Mouse (Mus musculus) cerebellum, adult 2 months (tissue): ENCODE measurements at regions not wholly inside any gene's neighbourhood (a gene's known extent, or its start where the extent isn't known, plus 50 kb on each side); places are given as distances from the start of the nearest gene placed in this dataset.

Experiments used
- DNase-seq, 2 experiments: peaks; one replicate each; pipeline ENCODE4 v3.0.0; 2021
- H3K27ac ChIP-seq: fragments of 200-500 bp; 2 replicates; pipeline ENCODE4 v1.5.1; 2012; ENCODE audit warnings: low read length, control low read depth, inconsistent platforms; ENCODE audit not compliant: insufficient read depth
- H3K27me3 ChIP-seq: fragments of 200-500 bp; 2 replicates; pipeline ENCODE4 v1.6.1; 2012; ENCODE audit warnings: inconsistent platforms, mild to moderate bottlenecking, low read length, moderate library complexity; ENCODE audit not compliant: control insufficient read depth, insufficient read depth
- H3K4me1 ChIP-seq: fragments of 200-500 bp; 2 replicates; pipeline ENCODE4 v1.6.1; 2011; ENCODE audit warnings: low read length; ENCODE audit not compliant: control insufficient read depth, insufficient read depth
- H3K4me3 ChIP-seq: fragments of 200-500 bp; replicated peaks from 2 replicates; pipeline ENCODE3; 2011; ENCODE audit warnings: mild to moderate bottlenecking, low read depth, low read length, control low read depth; ENCODE audit not compliant: insufficient read depth
- CTCF ChIP-seq: fragments of 200-500 bp; IDR thresholded peaks from 2 replicates; pipeline ENCODE4 v1.5.1; 2011; ENCODE audit warnings: low read depth, mild to moderate bottlenecking, control low read depth, low read length, moderate library complexity, borderline replicate concordance; ENCODE audit not compliant: insufficient read depth
- POLR2A ChIP-seq: fragments of 200-500 bp; IDR thresholded peaks from 2 replicates; pipeline ENCODE4 v1.6.1; 2011; ENCODE audit warnings: low read length, control low read depth, borderline replicate concordance; ENCODE audit not compliant: insufficient read depth
- WGBS: fragments of 180-500 bp; shearing (Covaris S2); methylation state at CpG from one replicate; pipeline ENCODE4 v1.1.7; 2018; 5-methylcytosine and 5-hydroxymethylcytosine counted together

DNA sequence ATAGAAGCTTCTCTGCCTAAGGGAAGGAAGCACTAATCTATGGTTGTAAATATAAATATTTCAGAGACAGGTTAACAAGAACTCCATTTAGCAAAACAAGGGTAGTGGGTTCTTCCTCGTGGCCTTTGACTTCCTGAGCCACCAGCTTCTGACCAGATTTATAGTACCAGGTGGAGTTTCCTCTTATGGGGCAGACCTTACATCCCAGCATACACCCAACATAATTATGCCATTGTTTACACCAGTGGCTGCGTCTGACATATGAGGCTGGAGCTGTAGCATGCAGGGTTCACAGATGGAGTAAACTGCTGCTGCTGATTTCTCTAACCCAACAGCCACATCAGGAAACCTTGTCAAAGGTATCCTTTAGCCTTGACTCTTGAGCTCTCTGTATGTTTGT is 75.5 kb downstream of the Trib2 start:
- TF ChIP-seq CTCF (no peak), POLR2A (no peak)
- 74% methylated on average over 2 of the region's 2 CpGs for WGBS
- H3K4me3 ChIP-seq = no peak overlapping the region
- H3K27me3 ChIP-seq = no peaks in the 10 kb centered on the region
- no peak overlapping the region for H3K27ac ChIP-seq
- no peaks in the 10 kb centered on the region for H3K4me1 ChIP-seq
- no peak for DNase-seq

DNA sequence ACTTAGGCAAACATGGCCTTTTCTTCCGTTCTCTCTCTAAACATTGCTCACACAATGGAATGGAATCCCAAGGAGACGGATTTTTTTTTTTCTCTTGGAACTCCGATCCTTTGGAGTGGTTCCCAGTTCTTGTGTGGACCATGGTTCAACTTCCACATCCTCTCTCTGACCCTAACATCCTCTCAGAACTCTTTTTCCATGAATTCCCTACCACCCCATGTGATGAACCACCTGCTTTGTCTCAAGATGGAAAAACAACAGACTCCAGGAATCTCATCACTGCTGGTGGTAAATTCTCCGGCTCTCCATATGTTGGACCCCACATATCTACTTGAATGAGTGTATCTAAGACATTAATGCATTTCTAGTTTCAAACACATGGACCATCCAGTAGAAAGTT is 77.7 kb downstream of the Trib2 start:
- no peaks in the 10 kb centered on the region for H3K4me1 ChIP-seq

DNA sequence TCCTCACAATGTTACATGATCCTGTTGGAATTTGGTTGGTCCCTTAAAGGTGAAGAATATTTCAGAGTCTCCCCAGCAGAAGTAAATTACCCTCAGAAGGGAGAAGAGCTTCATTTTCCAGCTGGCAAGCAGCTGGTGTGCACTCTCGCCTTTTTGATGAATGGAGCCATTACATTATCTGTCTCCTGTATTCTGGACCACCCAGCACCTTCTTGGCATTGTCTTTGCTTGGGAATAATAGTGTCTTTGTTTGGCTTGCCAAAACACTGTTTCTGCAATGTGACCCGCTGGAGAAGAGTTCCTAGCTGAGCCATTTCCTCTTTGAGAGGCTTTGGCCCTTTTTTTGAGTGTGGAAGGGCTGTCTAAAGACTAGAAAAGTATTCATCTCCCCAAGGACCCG is 85.5 kb downstream of the Trib2 start:
- no peak overlapping the region for H3K27ac ChIP-seq
- no peak for TF ChIP-seq CTCF
- no peak for TF ChIP-seq POLR2A
- 15% methylated on average over 3 of the region's 3 CpGs for WGBS
- peak; percentile 7 to 29 for DNase-seq
- no peak overlapping the region for H3K4me3 ChIP-seq
- H3K27me3 ChIP-seq = no peaks in the 10 kb centered on the region
- no peaks in the 10 kb centered on the region for H3K4me1 ChIP-seq

More for the DNA sequence above, 77.7 kb downstream of the Trib2 start:
- 33% methylated on average over 4 of the region's 4 CpGs for WGBS
- DNase-seq = no peak
- Histone ChIP-seq H3K27ac (no peak overlapping the region), H3K27me3 (no peaks in the 10 kb centered on the region), H3K4me3 (no peak overlapping the region)
- TF ChIP-seq POLR2A (no peak), CTCF (no peak)

DNA sequence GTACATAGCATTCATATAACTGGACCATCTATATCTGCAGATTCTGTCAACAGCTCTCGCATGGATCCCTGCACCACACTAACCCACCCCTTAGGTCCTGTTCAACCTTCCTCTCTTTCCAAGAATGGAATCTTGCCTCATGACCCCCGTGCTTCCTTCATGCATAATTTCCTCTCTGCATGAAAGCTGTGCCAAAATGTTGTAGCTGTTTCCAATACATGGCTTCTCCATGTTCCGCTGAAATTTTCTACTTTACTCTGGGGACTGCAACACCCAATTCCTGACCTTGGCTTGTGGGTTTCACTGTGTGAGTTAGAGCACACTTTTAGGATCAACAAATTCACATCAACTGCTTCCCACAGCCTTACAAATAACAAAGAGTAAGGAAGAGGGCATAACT is 87.0 kb downstream of the Trib2 start:
- H3K4me3 ChIP-seq = no peak overlapping the region
- no peak overlapping the region for H3K27ac ChIP-seq
- no peak for DNase-seq
- 27% methylated on average over 3 of the region's 3 CpGs for WGBS
- H3K27me3 ChIP-seq = no peaks in the 10 kb centered on the region
- no peaks in the 10 kb centered on the region for H3K4me1 ChIP-seq
- TF ChIP-seq CTCF = no peak
- TF ChIP-seq POLR2A = no peak

DNA sequence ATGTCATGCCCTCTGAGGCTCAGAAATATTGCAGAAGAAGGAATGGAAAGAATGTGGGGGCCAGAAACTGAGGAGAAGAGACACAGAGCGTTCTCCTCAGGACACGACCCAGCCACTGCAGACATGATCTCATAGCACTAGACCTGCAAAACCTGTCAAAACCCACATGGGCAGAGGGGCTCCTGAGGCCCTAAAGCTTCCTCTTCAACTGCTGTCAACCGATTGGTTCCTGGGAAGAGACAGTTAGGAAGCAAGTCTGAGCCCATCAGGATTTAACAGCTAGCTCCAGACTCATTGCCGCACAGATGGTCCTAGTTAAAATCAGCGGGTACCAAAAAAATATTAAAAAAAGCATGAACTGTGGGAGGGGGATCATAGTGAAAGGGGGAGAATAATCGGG is 93.2 kb downstream of the Trib2 start:
- 54% methylated on average over 6 of the region's 6 CpGs for WGBS
- Histone ChIP-seq H3K4me3 (no peak overlapping the region), H3K27me3 (no peaks in the 10 kb centered on the region), H3K27ac (no peak overlapping the region), H3K4me1 (no peaks in the 10 kb centered on the region)
- no peak for TF ChIP-seq CTCF
- no peak for TF ChIP-seq POLR2A
- DNase-seq = no peak

DNA sequence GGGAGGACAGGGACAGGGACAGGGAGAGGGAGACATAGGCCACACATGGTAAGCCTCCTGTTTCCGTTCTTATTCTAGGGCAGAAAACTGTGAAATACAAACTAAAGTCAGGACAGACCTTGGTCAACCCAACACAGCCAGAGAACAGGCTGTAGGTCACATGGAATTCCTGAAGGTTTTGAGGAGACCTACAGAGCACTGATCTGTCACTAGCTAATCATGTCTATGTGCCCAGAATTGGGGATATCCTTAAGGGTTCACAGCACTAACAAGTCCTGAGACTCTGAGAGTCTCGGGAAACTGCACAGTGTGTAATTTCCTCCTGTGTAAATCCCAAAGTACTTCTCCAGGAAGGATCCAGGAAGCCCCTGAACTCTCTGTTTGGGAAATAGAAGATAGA is 94.6 kb downstream of the Trib2 start:
- no peak overlapping the region for H3K27ac ChIP-seq
- no peaks in the 10 kb centered on the region for H3K27me3 ChIP-seq
- no peak for DNase-seq
- 92% methylated on average over 2 of the region's 2 CpGs for whole genome bisulfite sequencing
- no peak for TF ChIP-seq CTCF
- no peak for TF ChIP-seq POLR2A
- no peaks in the 10 kb centered on the region for H3K4me1 ChIP-seq
- no peak overlapping the region for H3K4me3 ChIP-seq

DNA sequence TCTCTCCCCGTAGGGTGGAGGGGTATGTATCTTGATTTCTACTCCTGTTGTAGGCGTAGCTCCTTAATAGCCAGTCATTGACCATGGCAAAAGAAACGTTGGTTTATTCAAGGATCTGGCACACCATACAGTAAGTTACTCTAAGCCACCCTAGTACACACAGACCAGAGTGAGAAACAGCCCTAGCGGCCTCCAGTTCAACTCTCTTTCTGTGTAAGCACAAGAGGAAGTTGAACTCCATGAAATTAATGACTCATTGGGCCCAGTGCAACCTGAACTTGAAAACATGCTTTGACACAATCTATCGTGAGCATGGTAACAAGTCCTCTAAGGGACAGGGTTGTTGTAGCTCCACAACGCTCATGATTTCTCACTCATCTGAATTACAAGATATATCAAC is 96.6 kb downstream of the Trib2 start:
- H3K27me3 ChIP-seq = no peaks in the 10 kb centered on the region

DNA sequence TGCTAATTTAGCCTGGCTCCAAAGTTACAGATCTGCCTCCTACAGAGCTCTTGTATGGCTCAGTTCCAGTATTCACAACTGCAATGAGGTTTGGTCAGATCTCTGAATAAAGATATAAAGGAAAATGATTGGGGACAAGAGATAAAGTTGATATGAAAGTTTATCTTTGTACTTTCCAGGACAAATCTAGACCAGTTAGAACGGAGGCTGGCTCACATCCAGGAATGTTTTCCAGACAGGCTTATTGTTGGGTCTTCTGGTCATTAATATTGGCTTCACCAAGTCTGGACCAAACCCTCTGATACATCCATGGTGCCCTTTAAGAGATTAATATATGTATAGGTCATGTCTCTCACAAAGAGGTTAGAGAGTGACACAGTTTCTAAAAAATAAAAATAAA is 97.9 kb downstream of the Trib2 start:
- 30% methylated on average over 1 of the region's 1 CpGs for WGBS
- no peaks in the 10 kb centered on the region for H3K27me3 ChIP-seq
- no peak for TF ChIP-seq POLR2A
- no peak for TF ChIP-seq CTCF

More for the DNA sequence above, 96.6 kb downstream of the Trib2 start:
- no peak overlapping the region for H3K4me3 ChIP-seq
- 89% methylated on average over 6 of the region's 6 CpGs for WGBS
- no peak for TF ChIP-seq POLR2A
- TF ChIP-seq CTCF = no peak
- no peak for DNase-seq
- H3K27ac ChIP-seq = no peak overlapping the region
- H3K4me1 ChIP-seq = no peaks in the 10 kb centered on the region

More for the DNA sequence above, 97.9 kb downstream of the Trib2 start:
- H3K4me3 ChIP-seq = no peak overlapping the region
- no peak for DNase-seq
- no peak overlapping the region for H3K27ac ChIP-seq
- no peaks in the 10 kb centered on the region for H3K4me1 ChIP-seq
